ENCODE assay signal across 8 mouse cellular contexts in the genomic region with DNA sequence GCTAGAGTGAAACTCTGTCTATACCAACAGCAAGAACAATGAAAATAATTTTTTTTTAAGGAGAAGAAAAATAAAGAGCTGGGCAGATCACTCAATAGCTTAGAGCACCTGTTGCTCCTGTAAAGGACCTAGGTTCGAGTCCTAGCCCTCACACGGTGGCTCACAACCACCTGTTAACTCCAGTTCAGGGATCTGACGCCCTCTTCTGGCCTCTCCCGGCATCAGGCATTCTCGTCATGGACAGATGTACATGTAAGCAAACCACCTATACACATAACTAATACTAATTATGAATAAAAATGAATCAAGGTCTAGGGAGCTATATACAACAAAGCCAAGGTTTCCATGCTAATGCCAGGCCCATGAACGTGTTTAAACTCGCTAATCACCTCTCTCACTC. TPM values are rescaled to one million over a fixed set of nuclear protein-coding genes. Genes with fewer than 3 reads are reported as not detected.
A peak's percentile ranks its signal among the peaks of the same experiment; 100 is the strongest.
DNase-seq lines count a peak whose midpoint lies in the region; ATAC-seq and TF ChIP-seq lines count a peak whose summit lies in the region.

No protein-coding gene starts in this region.

- no peak overlapping the region for H3K27ac ChIP-seq in kidney, embryonic 16.5 days (ENCODE audit: low read length)
- H3K27ac ChIP-seq in brown adipose tissue, adult 24 weeks (replicated peaks; ENCODE audit: low read depth, low read length): no peak overlapping the region
- H3K27ac ChIP-seq in hindbrain, postnatal 0 days: no peak overlapping the region

- 71% methylated on average over 7 of the region's 7 CpGs for WGBS in kidney, embryonic 16.5 days
- WGBS in hindbrain, postnatal 0 days: 70% methylated on average over 7 of the region's 7 CpGs

- DNase-seq in kidney, postnatal 36 days: no peak
- DNase-seq in hindbrain, postnatal 0 days (ENCODE audit: low spot score): no peak
- DNase-seq in right cerebral cortex, postnatal 4 days: no peak
- DNase-seq in lung, postnatal 10 days: no peak
- no peak for DNase-seq in T-cell, adult 2 months (ENCODE audit: low spot score)

- peaks cover 46% of the 10 kb centered on the region for H3K79me2 ChIP-seq in myocyte (ENCODE audit: control insufficient read depth, insufficient read depth)

- TF ChIP-seq CTCF in hindbrain, postnatal 0 days (IDR thresholded peaks at IDR 0.05; ENCODE audit: low read depth): peak; percentile 30; the same call in 1 of the 2 replicates

- no peak for ATAC-seq in kidney, embryonic 16.5 days (ENCODE audit: low FRiP score, low TSS enrichment)
- ATAC-seq in hindbrain, postnatal 0 days: no peak

- peaks cover 11% of the 10 kb centered on the region for H3K4me1 ChIP-seq in kidney, embryonic 16.5 days (ENCODE audit: insufficient read depth, low read length)
- H3K4me1 ChIP-seq in brown adipose tissue, adult 24 weeks (ENCODE audit: control insufficient read depth, insufficient read depth, insufficient read length, low read length): peaks cover 6% of the 10 kb centered on the region
- H3K4me1 ChIP-seq in hindbrain, postnatal 0 days (ENCODE audit: insufficient read depth, low read length): peaks cover 10% of the 10 kb centered on the region

- H3K4me3 ChIP-seq in kidney, embryonic 16.5 days (ENCODE audit: low read length): peak overlapping the region; percentile 76
- peak overlapping the region; percentile 97 for H3K4me3 ChIP-seq in brown adipose tissue, adult 24 weeks (ENCODE audit: insufficient read depth, low read depth, low read length)
- peak overlapping the region; percentile 93 for H3K4me3 ChIP-seq in hindbrain, postnatal 0 days (ENCODE audit: low read length)
- peak overlapping the region; percentile 97 for H3K4me3 ChIP-seq in myocyte

- peak overlapping the region; percentile 97 for H3K4me2 ChIP-seq in kidney, embryonic 16.5 days (replicated peaks; ENCODE audit: low read depth, low read length)
- H3K4me2 ChIP-seq in hindbrain, postnatal 0 days (ENCODE audit: low read depth, low read length): peak overlapping the region; percentile 99
- H3K4me2 ChIP-seq in myocyte (ENCODE audit: low read depth): peak overlapping the region; percentile 99

- no peaks in the 10 kb centered on the region for H3K27me3 ChIP-seq in kidney, embryonic 16.5 days (ENCODE audit: insufficient read depth, low read length)
- H3K27me3 ChIP-seq in hindbrain, postnatal 0 days (ENCODE audit: insufficient read depth, low read length): no peaks in the 10 kb centered on the region
- no peaks in the 10 kb centered on the region for H3K27me3 ChIP-seq in myocyte (ENCODE audit: control insufficient read depth, insufficient read depth, insufficient read length)

- no peak overlapping the region for H3ac ChIP-seq in myocyte (ENCODE audit: control insufficient read depth, insufficient read length)

- peak overlapping the region; percentile 82 for H3K9ac ChIP-seq in kidney, embryonic 16.5 days (replicated peaks; ENCODE audit: low read length)
- peak overlapping the region; percentile 86 for H3K9ac ChIP-seq in hindbrain, postnatal 0 days (replicated peaks; ENCODE audit: low read length)

- H3K36me3 ChIP-seq in kidney, embryonic 16.5 days (ENCODE audit: insufficient read depth, low read length): peaks cover 12% of the 10 kb centered on the region; the same call in 1 of the 2 replicates
- peaks cover 15% of the 10 kb centered on the region; the same call in 1 of the 2 replicates for H3K36me3 ChIP-seq in hindbrain, postnatal 0 days (ENCODE audit: insufficient read depth, low read length)
- H3K36me3 ChIP-seq in myocyte (ENCODE audit: control insufficient read depth, insufficient read depth): peaks cover 16% of the 10 kb centered on the region

- H3K9me3 ChIP-seq in kidney, embryonic 16.5 days (ENCODE audit: low read length): no peaks in the 10 kb centered on the region
- H3K9me3 ChIP-seq in hindbrain, postnatal 0 days (ENCODE audit: low read length): no peaks in the 10 kb centered on the region

- no peak for TF ChIP-seq POLR2A in myocyte (IDR thresholded peaks at IDR 0.05; ENCODE audit: insufficient read length, low read depth)

TF ChIP-seq in myocyte, 11 proteins besides CTCF, POLR2A, EP300 and RAD21:
- TF ChIP-seq USF1 (IDR thresholded peaks at IDR 0.05; ENCODE audit: low read depth) (no peak), POLR2AphosphoS2 (IDR thresholded peaks at IDR 0.05; ENCODE audit: insufficient read length, low read depth) (no peak), CEBPB (IDR thresholded peaks at IDR 0.05; ENCODE audit: insufficient read depth, poor library complexity, severe bottlenecking) (no peak), SRF (IDR thresholded peaks at IDR 0.05; ENCODE audit: control insufficient read depth, insufficient read length, low read depth) (no peak), MYOD1 (IDR thresholded peaks at IDR 0.05; ENCODE audit: control insufficient read depth in 1 of 3, insufficient read length in 2 of 3, low read depth in 2 of 3) (peak in 2 of 3 experiments; percentile 7 to 20)

RNA-seq across cellular contexts. Expression of a gene that starts 1.2 kb away (rescaled TPM):
- polyA plus RNA-seq in kidney, embryonic 16.5 days (2015; fragmentation: Nextera tagmentation; extraction: Ambion mirVana): 176 and 188 TPM in 2 replicates
- polyA plus RNA-seq in brown adipose tissue, adult 24 weeks (2012; ENCODE audit: insufficient read depth, insufficient read length, missing spikeins): 38.3 and 48.7 TPM in 2 replicates
- 71.1 and 95.3 TPM in 2 replicates for total RNA-seq in hindbrain, postnatal 0 days (2014; rRNA removed)
- polyA plus RNA-seq in hindbrain, postnatal 0 days (2015; fragmentation: Nextera tagmentation; extraction: Ambion mirVana): 140 and 145 TPM in 2 replicates
- polyA plus RNA-seq in myocyte (2012; fragmentation: generic; extraction: Trizol): 134 TPM

RNA-seq across cellular contexts. Expression of a gene that starts 15.1 kb away (rescaled TPM):
- 142 and 148 TPM in 2 replicates for polyA plus RNA-seq in kidney, embryonic 16.5 days (2015; fragmentation: Nextera tagmentation; extraction: Ambion mirVana)
- 58.0 and 79.6 TPM in 2 replicates for polyA plus RNA-seq in brown adipose tissue, adult 24 weeks (2012; ENCODE audit: insufficient read depth, insufficient read length, missing spikeins)
- total RNA-seq in hindbrain, postnatal 0 days (2014; rRNA removed): 68.3 and 71.1 TPM in 2 replicates
- 78.2 and 83.9 TPM in 2 replicates for polyA plus RNA-seq in hindbrain, postnatal 0 days (2015; fragmentation: Nextera tagmentation; extraction: Ambion mirVana)
- polyA plus RNA-seq in myocyte (2012; fragmentation: generic; extraction: Trizol): 89.0 TPM

RNA-seq across cellular contexts. Expression of a gene that starts 22.0 kb away (rescaled TPM):
- polyA plus RNA-seq in kidney, embryonic 16.5 days (2015; fragmentation: Nextera tagmentation; extraction: Ambion mirVana): 197 and 200 TPM in 2 replicates
- polyA plus RNA-seq in brown adipose tissue, adult 24 weeks (2012; ENCODE audit: insufficient read depth, insufficient read length, missing spikeins): 134 and 144 TPM in 2 replicates
- total RNA-seq in hindbrain, postnatal 0 days (2014; rRNA removed): 146 and 154 TPM in 2 replicates
- polyA plus RNA-seq in hindbrain, postnatal 0 days (2015; fragmentation: Nextera tagmentation; extraction: Ambion mirVana): 214 and 225 TPM in 2 replicates
- 155 TPM for polyA plus RNA-seq in myocyte (2012; fragmentation: generic; extraction: Trizol)

RNA-seq across cellular contexts. Expression of a gene that starts 22.1 kb away (rescaled TPM):
- polyA plus RNA-seq in kidney, embryonic 16.5 days (2015; fragmentation: Nextera tagmentation; extraction: Ambion mirVana): 1.7 and 3.2 TPM in 2 replicates
- polyA plus RNA-seq in brown adipose tissue, adult 24 weeks (2012; ENCODE audit: insufficient read depth, insufficient read length, missing spikeins): 0.75 and 0.79 TPM in 2 replicates
- total RNA-seq in hindbrain, postnatal 0 days (2014; rRNA removed): 0.10 TPM in 1 of 2 replicates, not detected in the other
- 0.66 and 0.89 TPM in 2 replicates for polyA plus RNA-seq in hindbrain, postnatal 0 days (2015; fragmentation: Nextera tagmentation; extraction: Ambion mirVana)
- polyA plus RNA-seq in myocyte (2012; fragmentation: generic; extraction: Trizol): 0.07 TPM

RNA-seq across cellular contexts. Expression of a gene that starts 24.0 kb away (rescaled TPM):
- polyA plus RNA-seq in kidney, embryonic 16.5 days (2015; fragmentation: Nextera tagmentation; extraction: Ambion mirVana): 1.7 and 2.0 TPM in 2 replicates
- polyA plus RNA-seq in brown adipose tissue, adult 24 weeks (2012; ENCODE audit: insufficient read depth, insufficient read length, missing spikeins): 0.55 TPM in 1 of 2 replicates, not detected in the other
- 3.8 and 4.1 TPM in 2 replicates for total RNA-seq in hindbrain, postnatal 0 days (2014; rRNA removed)
- 0.59 and 0.63 TPM in 2 replicates for polyA plus RNA-seq in hindbrain, postnatal 0 days (2015; fragmentation: Nextera tagmentation; extraction: Ambion mirVana)
- polyA plus RNA-seq in myocyte (2012; fragmentation: generic; extraction: Trizol): 1.2 TPM
